Mouse (Mus musculus): ENCODE measurements around the gene Actrt3. TPM values are rescaled to one million over a fixed set of nuclear protein-coding genes. Genes with fewer than 3 reads are reported as not detected.

Actrt3 gene
- not detected in 2 replicates for polyA plus RNA-seq (2016; fragmentation: Nextera tagmentation; extraction: Ambion mirVana)

DNA sequence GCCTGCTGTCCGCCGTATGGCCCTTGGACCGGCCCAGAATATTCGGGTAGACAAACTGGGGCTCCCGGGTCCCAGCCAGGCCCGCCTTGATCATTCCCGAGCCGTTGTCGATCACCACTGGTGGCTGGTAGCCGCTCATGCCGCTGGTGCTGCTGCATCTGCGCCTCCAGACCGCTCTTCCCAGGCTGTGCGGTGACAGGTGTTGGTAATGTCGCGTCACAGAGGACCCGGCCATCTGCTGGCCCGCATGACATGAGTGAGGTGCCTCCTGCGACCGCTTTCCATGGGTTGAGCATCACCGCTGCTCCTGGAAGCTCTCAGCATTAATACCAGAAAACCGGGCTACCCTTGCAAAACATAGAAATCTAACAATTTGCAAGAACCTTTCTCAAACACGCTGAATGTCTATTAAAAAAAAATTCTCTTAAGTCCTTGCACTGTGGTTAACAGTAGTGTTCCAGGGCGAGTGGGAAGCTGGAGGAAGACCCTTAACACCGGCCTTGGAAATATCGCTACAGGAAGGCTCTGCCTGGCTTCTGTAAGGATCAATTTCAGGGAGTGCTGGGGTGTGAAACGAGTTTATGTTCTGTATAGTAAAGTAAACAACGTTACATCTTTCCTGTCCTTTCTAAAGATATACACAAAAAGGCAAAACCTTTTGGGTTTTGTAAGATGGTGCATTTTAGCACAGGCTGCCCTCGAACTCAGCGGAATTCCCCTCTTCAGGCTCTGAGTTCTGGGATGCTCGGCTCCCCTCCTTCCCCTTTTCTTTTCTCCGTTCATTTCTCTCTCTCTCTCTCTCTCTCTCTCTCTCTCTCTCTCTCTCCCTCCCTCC lies at the start of gene Actrt3:
Gene Actrt3 (minus strand): TSS at position 229 of the 835 bp plus-strand sequence.
- peaks cover 9% of the 10 kb centered on the region for H3K36me3 ChIP-seq (replicated peaks)
- peak; percentile 62 for DNase-seq (ENCODE audit: low spot score)
- H3K9me3 ChIP-seq, result no peaks in the 10 kb centered on the region
- WGBS, result 1% methylated on average over 32 of the region's 32 CpGs
- H3K4me3 ChIP-seq, result peak within 1 kb of the TSS; percentile 89
- H3K4me1 ChIP-seq, result peaks cover 24% of the 10 kb centered on the region
- H3K27me3 ChIP-seq (replicated peaks; ENCODE audit: low read depth, poor library complexity, severe bottlenecking), result peaks cover 32% of the 10 kb centered on the region
- peak within 1 kb of the TSS; percentile 75 for H3K27ac ChIP-seq (replicated peaks)

DNA sequence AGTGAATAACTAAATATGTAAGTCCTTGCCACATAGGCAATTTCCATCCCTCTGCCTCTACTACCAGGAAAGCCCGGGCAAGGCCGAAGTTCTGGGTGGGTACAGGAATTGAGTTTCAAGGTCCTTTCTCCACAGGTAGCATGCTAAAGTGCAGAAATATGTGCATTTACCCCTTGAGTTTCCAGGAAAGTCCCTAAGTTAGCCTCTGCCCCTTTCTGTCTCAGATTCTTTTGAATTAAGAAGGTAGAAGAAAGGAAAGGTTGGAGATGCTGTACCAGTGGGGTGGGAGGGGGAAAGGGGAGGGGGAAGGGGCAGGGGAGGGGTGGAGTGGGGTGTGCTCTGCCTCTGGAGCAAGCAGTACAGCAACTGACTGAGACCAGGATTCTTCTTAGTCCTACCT lies 48.7 kb upstream of the Actrt3 start:
- H3K27ac ChIP-seq (replicated peaks), result no peak overlapping the region
- no peak for DNase-seq (ENCODE audit: low spot score)

DNA sequence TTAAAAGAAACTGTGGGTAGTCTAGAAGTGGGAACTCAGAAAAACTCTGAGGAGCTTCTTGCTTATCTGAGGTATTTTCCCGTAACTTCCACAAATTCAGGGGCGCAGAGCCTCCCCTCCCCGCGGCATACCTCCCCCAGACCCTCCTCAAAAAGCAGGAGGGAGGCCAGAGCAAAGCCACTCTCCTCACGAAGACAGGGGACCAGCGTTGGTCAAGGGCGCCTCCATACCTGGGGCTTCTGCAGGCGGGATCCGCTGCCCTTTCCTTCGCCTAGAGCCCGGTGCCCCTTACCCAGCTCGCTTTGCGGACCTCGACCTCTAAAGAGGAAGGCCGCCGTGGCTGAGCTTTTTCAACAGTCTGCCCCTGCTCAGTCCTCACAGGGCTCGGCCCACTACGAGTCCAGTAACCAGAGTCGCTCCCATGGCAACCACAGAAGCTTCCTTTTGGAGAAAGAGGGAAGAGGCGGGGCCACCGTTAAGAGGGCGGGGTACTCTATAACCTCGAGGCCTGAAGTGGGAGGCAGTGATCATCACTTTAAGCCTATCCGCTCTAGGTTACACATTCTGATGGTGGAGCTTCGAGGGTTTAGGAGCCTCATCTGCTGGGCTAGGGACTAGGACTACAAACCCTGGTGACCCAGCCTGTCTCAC lies 47.8 kb upstream of the Actrt3 start, which contains the start of gene Lrrc34:
Gene Lrrc34 (minus strand): TSS at position 430 of the 651 bp plus-strand sequence.
- H3K4me3 ChIP-seq, result peak within 1 kb of the TSS; percentile 58
- peak within 1 kb of the TSS; percentile 68 for H3K27ac ChIP-seq (replicated peaks)
- WGBS, result 2% methylated on average over 25 of the region's 25 CpGs
- peak; percentile 85 for DNase-seq (ENCODE audit: low spot score)
- H3K27me3 ChIP-seq (replicated peaks; ENCODE audit: low read depth, poor library complexity, severe bottlenecking), result peaks cover 50% of the 10 kb centered on the region
- no peaks in the 10 kb centered on the region for H3K9me3 ChIP-seq
- H3K4me1 ChIP-seq, result peaks cover 28% of the 10 kb centered on the region
- no peaks in the 10 kb centered on the region for H3K36me3 ChIP-seq (replicated peaks)

More for the DNA sequence above, 48.7 kb upstream of the Actrt3 start:
- peaks cover 28% of the 10 kb centered on the region for H3K4me1 ChIP-seq
- H3K27me3 ChIP-seq (replicated peaks; ENCODE audit: low read depth, poor library complexity, severe bottlenecking), result peaks cover 50% of the 10 kb centered on the region
- 93% methylated on average over 2 of the region's 2 CpGs for WGBS
- no peak overlapping the region for H3K4me3 ChIP-seq
- no peaks in the 10 kb centered on the region for H3K9me3 ChIP-seq
- no peaks in the 10 kb centered on the region for H3K36me3 ChIP-seq (replicated peaks)

DNA sequence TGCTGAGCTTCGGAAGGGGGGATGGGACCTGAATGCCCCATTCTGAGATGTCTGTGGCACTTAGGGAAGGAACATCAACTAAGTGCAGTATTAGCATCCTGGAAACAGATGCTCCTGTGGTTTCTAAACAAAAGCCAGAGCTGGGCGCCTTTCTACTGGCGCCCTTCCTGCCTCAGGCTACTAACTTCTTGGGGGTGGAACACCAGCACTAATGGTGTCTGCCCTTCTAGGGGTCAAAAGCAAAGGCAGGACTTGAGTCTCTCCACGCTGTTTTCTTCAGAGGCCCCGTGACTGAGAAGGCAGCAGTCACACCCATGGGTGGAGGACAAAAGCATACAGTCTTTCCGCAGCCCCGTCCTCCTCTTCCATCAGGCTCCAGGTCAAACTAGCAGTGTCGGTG lies 47.0 kb upstream of the Actrt3 start:
- DNase-seq (ENCODE audit: low spot score), result no peak
- no peaks in the 10 kb centered on the region for H3K9me3 ChIP-seq
- H3K27ac ChIP-seq (replicated peaks), result no peak overlapping the region
- H3K4me1 ChIP-seq, result peaks cover 25% of the 10 kb centered on the region
- WGBS, result 31% methylated on average over 8 of the region's 8 CpGs
- peak overlapping the region; percentile 58; the same call in 1 of the 2 replicates for H3K4me3 ChIP-seq
- H3K27me3 ChIP-seq (replicated peaks; ENCODE audit: low read depth, poor library complexity, severe bottlenecking), result peaks cover 48% of the 10 kb centered on the region
- H3K36me3 ChIP-seq (replicated peaks), result no peaks in the 10 kb centered on the region

DNA sequence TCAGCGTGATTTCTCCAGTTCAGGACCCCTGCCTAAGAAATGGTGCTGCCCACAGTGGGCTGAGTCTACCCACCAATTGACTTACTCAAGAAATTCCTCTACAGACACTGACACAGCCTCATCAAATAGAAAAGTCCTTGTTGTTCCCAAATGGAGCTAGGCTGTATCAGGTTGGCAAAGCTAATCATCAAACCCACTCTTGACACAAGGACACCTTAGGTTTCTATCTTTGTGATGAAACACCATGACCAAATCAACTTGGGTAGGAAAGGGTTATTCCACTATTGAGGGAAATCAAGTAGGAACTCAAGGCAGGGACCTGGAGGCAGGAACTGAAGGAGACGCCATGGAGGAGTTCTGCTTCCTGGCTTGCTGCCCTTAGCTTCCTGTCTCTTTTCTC lies 44.5 kb upstream of the Actrt3 start, which contains the start of gene Lrriq4:
Gene Lrriq4 (plus strand): TSS at position 301 of the 400 bp plus-strand sequence.
- no peaks in the 10 kb centered on the region for H3K9me3 ChIP-seq
- H3K4me3 ChIP-seq, result no peak within 1 kb of the TSS
- DNase-seq (ENCODE audit: low spot score), result no peak
- H3K4me1 ChIP-seq, result peaks cover 14% of the 10 kb centered on the region
- no peaks in the 10 kb centered on the region for H3K36me3 ChIP-seq (replicated peaks)
- peaks cover 22% of the 10 kb centered on the region for H3K27me3 ChIP-seq (replicated peaks; ENCODE audit: low read depth, poor library complexity, severe bottlenecking)
- no peak within 1 kb of the TSS for H3K27ac ChIP-seq (replicated peaks)
- WGBS, result 79% methylated on average over 2 of the region's 2 CpGs

DNA sequence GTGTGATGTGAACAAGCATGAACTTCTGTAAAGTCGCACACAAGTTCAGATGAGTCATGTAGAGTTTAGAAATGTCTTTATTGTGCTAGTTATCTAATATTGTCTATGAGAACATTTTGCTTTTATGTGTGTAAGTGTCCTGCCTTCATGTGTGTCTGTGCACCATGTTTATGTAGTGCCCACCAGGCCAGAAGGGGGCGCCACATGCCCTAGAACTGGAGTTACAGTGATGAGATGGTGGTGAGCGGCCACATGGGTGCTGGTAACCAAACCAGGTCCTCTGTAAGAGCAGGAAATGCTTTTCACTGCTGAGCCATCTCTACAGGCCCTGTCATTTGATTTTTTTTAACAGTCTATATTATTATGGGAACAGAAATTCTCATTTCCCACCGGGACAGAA lies 35.9 kb upstream of the Actrt3 start:
- no peaks in the 10 kb centered on the region for H3K9me3 ChIP-seq
- H3K27me3 ChIP-seq (replicated peaks; ENCODE audit: low read depth, poor library complexity, severe bottlenecking), result no peaks in the 10 kb centered on the region
- no peak overlapping the region for H3K4me3 ChIP-seq
- DNase-seq (ENCODE audit: low spot score), result no peak
- no peak overlapping the region for H3K27ac ChIP-seq (replicated peaks)
- 82% methylated on average over 4 of the region's 4 CpGs for WGBS
- no peaks in the 10 kb centered on the region for H3K4me1 ChIP-seq
- no peaks in the 10 kb centered on the region for H3K36me3 ChIP-seq (replicated peaks)

DNA sequence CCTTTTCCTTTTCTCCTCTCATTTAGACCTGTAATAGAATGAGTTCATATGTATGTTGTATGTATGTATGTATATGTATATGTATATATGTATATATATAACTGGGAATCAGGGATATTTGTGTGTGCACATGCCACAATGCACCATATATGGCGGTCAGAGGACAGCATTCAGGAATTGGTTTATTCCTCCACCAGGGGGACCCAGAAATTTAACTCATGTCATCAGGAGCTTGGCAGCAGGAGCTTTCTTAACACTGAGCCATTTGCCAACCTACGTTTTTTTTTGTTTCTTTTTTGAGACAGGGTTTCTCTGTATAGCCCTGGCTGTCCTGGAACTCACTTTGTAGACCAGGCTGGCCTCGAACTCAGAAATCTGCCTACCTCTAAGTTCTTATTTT lies 33.9 kb upstream of the Actrt3 start:
- H3K9me3 ChIP-seq, result no peaks in the 10 kb centered on the region
- H3K36me3 ChIP-seq (replicated peaks), result no peaks in the 10 kb centered on the region
- no peak for DNase-seq (ENCODE audit: low spot score)
- H3K27me3 ChIP-seq (replicated peaks; ENCODE audit: low read depth, poor library complexity, severe bottlenecking), result no peaks in the 10 kb centered on the region
- no peak overlapping the region for H3K4me3 ChIP-seq
- H3K4me1 ChIP-seq, result no peaks in the 10 kb centered on the region
- no peak overlapping the region for H3K27ac ChIP-seq (replicated peaks)
- WGBS, result 73% methylated on average over 3 of the region's 3 CpGs

DNA sequence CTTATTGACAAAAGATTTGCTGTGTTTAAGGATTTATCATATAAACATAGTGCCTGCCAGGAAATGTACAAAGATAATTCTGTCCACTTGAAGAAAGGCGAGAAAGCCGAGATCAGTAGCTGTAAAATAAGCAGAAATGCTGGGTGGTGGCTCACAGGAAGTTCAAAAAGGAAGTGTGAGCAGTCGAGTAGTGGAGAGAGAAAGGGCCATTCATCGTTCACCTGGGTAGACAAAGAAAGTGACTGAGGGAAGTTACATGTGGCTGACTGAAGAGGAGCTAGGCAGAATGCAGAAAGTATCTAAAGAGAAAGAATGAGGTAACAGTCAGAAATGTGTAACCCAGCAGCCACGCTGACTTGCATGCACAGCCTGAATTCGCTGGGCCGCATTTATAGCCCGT lies 20.4 kb upstream of the Actrt3 start:
- H3K4me3 ChIP-seq, result no peak overlapping the region
- H3K4me1 ChIP-seq, result no peaks in the 10 kb centered on the region
- no peak for DNase-seq (ENCODE audit: low spot score)
- H3K9me3 ChIP-seq, result no peaks in the 10 kb centered on the region
- 80% methylated on average over 8 of the region's 8 CpGs for WGBS
- no peak overlapping the region for H3K27ac ChIP-seq (replicated peaks)
- H3K36me3 ChIP-seq (replicated peaks), result peaks cover 59% of the 10 kb centered on the region
- no peaks in the 10 kb centered on the region for H3K27me3 ChIP-seq (replicated peaks; ENCODE audit: low read depth, poor library complexity, severe bottlenecking)

DNA sequence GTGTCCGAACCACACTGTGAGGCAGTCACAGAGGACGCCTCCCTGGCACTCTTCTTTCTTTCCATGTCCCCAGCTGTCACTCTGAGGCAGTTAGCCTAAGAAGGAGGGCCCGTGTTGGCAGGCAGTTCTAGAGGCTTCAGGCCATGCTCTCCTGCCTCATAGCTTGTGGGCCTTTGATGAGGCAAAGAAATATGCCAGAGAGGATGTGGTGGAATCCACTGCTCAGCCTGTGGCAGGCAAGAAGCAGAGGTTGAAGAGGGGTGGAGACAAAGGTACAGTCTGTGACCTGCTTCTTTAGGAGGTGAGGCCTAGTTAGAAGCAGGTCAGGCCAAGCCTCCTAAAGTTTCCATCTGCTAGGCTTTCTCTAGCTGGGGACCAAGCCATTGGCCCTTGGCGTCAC lies 11.2 kb upstream of the Actrt3 start:
- H3K27ac ChIP-seq (replicated peaks), result no peak overlapping the region
- no peaks in the 10 kb centered on the region for H3K27me3 ChIP-seq (replicated peaks; ENCODE audit: low read depth, poor library complexity, severe bottlenecking)
- DNase-seq (ENCODE audit: low spot score), result no peak
- peaks cover 92% of the 10 kb centered on the region for H3K36me3 ChIP-seq (replicated peaks)
- no peak overlapping the region for H3K4me3 ChIP-seq
- 91% methylated on average over 4 of the region's 4 CpGs for WGBS
- H3K9me3 ChIP-seq, result no peaks in the 10 kb centered on the region
- H3K4me1 ChIP-seq, result no peaks in the 10 kb centered on the region

DNA sequence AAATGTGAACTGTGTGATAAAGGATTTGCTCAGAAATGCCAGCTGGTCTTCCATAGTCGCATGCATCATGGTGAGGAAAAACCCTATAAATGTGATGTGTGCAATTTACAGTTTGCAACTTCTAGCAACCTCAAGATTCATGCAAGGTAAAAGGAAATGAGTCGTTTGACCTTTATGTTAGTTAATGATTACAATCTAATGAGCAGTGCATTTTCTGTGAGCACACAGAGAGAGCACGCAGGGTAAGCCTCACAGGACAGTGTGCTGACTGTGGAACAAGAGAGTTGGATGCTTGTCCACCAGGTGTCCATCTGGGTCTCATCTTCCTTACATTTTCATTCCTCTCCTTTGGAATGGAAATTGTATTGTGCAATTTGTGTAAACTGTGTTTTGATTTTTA lies 9.3 kb upstream of the Actrt3 start:
- no peak overlapping the region for H3K27ac ChIP-seq (replicated peaks)
- H3K36me3 ChIP-seq (replicated peaks), result peaks cover 94% of the 10 kb centered on the region
- H3K27me3 ChIP-seq (replicated peaks; ENCODE audit: low read depth, poor library complexity, severe bottlenecking), result no peaks in the 10 kb centered on the region
- DNase-seq (ENCODE audit: low spot score), result no peak
- H3K9me3 ChIP-seq, result no peaks in the 10 kb centered on the region
- no peaks in the 10 kb centered on the region for H3K4me1 ChIP-seq
- 92% methylated on average over 3 of the region's 3 CpGs for WGBS
- no peak overlapping the region for H3K4me3 ChIP-seq

DNA sequence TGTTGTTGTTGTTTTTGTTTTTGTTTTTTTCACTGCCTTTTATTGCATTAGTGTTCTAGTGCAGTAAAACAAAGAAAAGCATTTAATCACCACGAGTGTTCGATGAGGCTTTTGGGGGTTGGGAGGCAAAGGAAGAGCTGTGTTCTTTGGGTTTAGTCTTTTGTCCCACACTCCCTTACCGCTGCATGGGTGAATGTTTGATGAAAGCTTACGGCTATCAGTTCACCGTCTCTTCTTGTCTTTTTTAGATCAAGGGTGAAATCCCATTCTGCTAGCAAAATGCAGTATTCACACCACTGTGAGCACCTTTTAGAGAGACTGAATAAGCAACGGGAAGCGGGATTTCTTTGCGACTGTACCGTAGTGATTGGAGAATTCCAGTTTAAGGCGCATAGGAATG lies 3.5 kb upstream of the Actrt3 start:
- Histone ChIP-seq H3K36me3 (replicated peaks) (peaks cover 40% of the 10 kb centered on the region), H3K9me3 (no peaks in the 10 kb centered on the region), H3K27me3 (replicated peaks; ENCODE audit: low read depth, poor library complexity, severe bottlenecking) (peaks cover 15% of the 10 kb centered on the region), H3K27ac (replicated peaks) (peak overlapping the region; percentile 95; the same call in 1 of the 2 replicates), H3K4me3 (peak overlapping the region; percentile 89), H3K4me1 (peaks cover 18% of the 10 kb centered on the region)
- no peak for DNase-seq (ENCODE audit: low spot score)
- 43% methylated on average over 10 of the region's 10 CpGs for WGBS

DNA sequence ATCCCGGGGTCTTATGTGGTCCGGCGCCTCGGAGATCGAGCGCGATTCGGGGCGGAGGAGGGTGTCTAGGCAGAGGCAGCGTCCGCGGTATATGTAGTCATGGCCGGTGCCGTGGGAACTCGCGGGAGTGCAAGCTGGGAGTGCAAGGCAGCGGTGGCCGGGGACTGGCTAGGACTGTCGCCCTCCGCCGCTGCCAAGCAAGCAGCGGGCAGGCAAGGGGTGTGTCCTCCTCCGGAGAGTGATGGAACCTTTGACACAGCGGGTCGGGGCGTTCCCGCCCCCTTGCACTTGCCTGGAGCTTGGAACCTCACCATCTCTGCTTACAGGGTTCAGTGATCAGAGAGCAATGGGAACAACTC lies 3.0 kb upstream of the Actrt3 start:
- Histone ChIP-seq H3K27me3 (replicated peaks; ENCODE audit: low read depth, poor library complexity, severe bottlenecking) (peaks cover 21% of the 10 kb centered on the region), H3K36me3 (replicated peaks) (peaks cover 34% of the 10 kb centered on the region), H3K27ac (replicated peaks) (peak overlapping the region; percentile 95), H3K4me1 (peaks cover 18% of the 10 kb centered on the region), H3K4me3 (peak overlapping the region; percentile 89), H3K9me3 (no peaks in the 10 kb centered on the region)
- WGBS, result under 1% methylated on average over 27 of the region's 27 CpGs
- peak; percentile 84 for DNase-seq (ENCODE audit: low spot score)

All from embryonic facial prominence, embryonic 10.5 days (tissue).